Mouse (Mus musculus) urinary bladder, postnatal 10 days (tissue): ENCODE results near the gene Fam240a.
A peak's percentile ranks its signal among the peaks of the same experiment; 100 is the strongest.

Experiments used
- DNase-seq: peaks from one replicate; pipeline ENCODE4 v3.0.0; 2022; ENCODE audit warnings: low spot score

The Fam240a gene

GRCm38 (mm10) chr9:110945343-110945742 is 28.7 kb upstream of the Fam240a start:
- no peak for DNase-seq

GRCm38 (mm10) chr9:110944265-110944664 is 27.6 kb upstream of the Fam240a start:
- no peak for DNase-seq

- DNase-seq: no peak
Measured at GRCm38 (mm10) chr9:110937506-110938490, 21.1 kb upstream of the Fam240a start.

- DNase-seq: no peak
Measured at GRCm38 (mm10) chr9:110935941-110936340, 19.3 kb upstream of the Fam240a start.

GRCm38 (mm10) chr9:110933850-110934437 is 17.3 kb upstream of the Fam240a start:
- no peak for DNase-seq

GRCm38 (mm10) chr9:110931573-110931972 is 14.9 kb upstream of the Fam240a start:
- no peak for DNase-seq

- DNase-seq: peak; percentile 25
Measured at GRCm38 (mm10) chr9:110922759-110923158, 6.1 kb upstream of the Fam240a start.

- no peak for DNase-seq
Measured at GRCm38 (mm10) chr9:110920665-110921419, 4.2 kb upstream of the Fam240a start.

- no peak for DNase-seq
Measured at GRCm38 (mm10) chr9:110915466-110915865, 1.2 kb downstream of the Fam240a start.

GRCm38 (mm10) chr9:110914631-110915236 is 1.9 kb downstream of the Fam240a start:
- no peak for DNase-seq

- DNase-seq: no peak
Measured at GRCm38 (mm10) chr9:110909371-110909967, 7.2 kb downstream of the Fam240a start.

GRCm38 (mm10) chr9:110908631-110909016 is 8.0 kb downstream of the Fam240a start:
- DNase-seq: no peak

GRCm38 (mm10) chr9:110907838-110908630 is 8.6 kb downstream of the Fam240a start:
- no peak for DNase-seq

GRCm38 (mm10) chr9:110907201-110907837 is 9.3 kb downstream of the Fam240a start:
- no peak for DNase-seq

GRCm38 (mm10) chr9:110902271-110902670 is 14.4 kb downstream of the Fam240a start:
- DNase-seq: no peak

- no peak for DNase-seq
Measured at GRCm38 (mm10) chr9:110901204-110901603, 15.5 kb downstream of the Fam240a start.

- no peak for DNase-seq
Measured at GRCm38 (mm10) chr9:110899451-110900008, 17.1 kb downstream of the Fam240a start.

- no peak for DNase-seq
Measured at GRCm38 (mm10) chr9:110896595-110896994, 20.1 kb downstream of the Fam240a start.

GRCm38 (mm10) chr9:110895994-110896393 is 20.7 kb downstream of the Fam240a start:
- no peak for DNase-seq

- DNase-seq: no peak
Measured at GRCm38 (mm10) chr9:110895507-110895906, 21.2 kb downstream of the Fam240a start.
